Mouse (Mus musculus): ENCODE measurements around the gene Fes.
"Not testable (repeated sequence)": the region's sequence is repeated elsewhere in the genome, so short reads cannot be mapped to it uniquely, and the experiment has no call there.

The Fes gene

GRCm38 (mm10) chr7:80405188-80405695, 17.5 kb upstream of the Fes start, which contains the start of gene Furin:
Gene Furin, minus strand, starts transcription at chr7:80405436.
- in situ Hi-C loops (cut with MboI, MseI) = no loop called here

- in situ Hi-C loops (cut with MboI, MseI) = no loop called here
Observed at GRCm38 (mm10) chr7:80404101-80404894, 16.6 kb upstream of the Fes start.

GRCm38 (mm10) chr7:80403551-80403950, 15.8 kb upstream of the Fes start:
- in situ Hi-C loops (cut with MboI, MseI) = no loop called here

GRCm38 (mm10) chr7:80402651-80403321, 15.0 kb upstream of the Fes start:
- in situ Hi-C loops (cut with MboI, MseI) = no loop called here

GRCm38 (mm10) chr7:80401860-80402641, 14.3 kb upstream of the Fes start:
- in situ Hi-C loops (cut with MboI, MseI) = no loop called here

- in situ Hi-C loops (cut with MboI, MseI) = no loop called here
Observed at GRCm38 (mm10) chr7:80401041-80401859, 13.5 kb upstream of the Fes start.

GRCm38 (mm10) chr7:80400571-80400970, 12.8 kb upstream of the Fes start:
- in situ Hi-C loops (cut with MboI, MseI) = no loop called here

GRCm38 (mm10) chr7:80400099-80400498, 12.4 kb upstream of the Fes start:
- in situ Hi-C loops (cut with MboI, MseI) = no loop called here

- in situ Hi-C loops (cut with MboI, MseI) = no loop called here
Observed at GRCm38 (mm10) chr7:80398654-80399444, 11.1 kb upstream of the Fes start.

- in situ Hi-C loops (cut with MboI, MseI) = no loop called here
Observed at GRCm38 (mm10) chr7:80397986-80398385, 10.2 kb upstream of the Fes start.

- in situ Hi-C loops (cut with MboI, MseI) = not testable (repeated sequence)
Observed at GRCm38 (mm10) chr7:80396427-80396826, 8.7 kb upstream of the Fes start.

GRCm38 (mm10) chr7:80394600-80394999, 6.9 kb upstream of the Fes start:
- in situ Hi-C loops (cut with MboI, MseI) = loop anchor here (5.0 kb wide), 2 partner anchors 38 to 98 kb away; no protein-coding TSS in a partner anchor

- in situ Hi-C loops (cut with MboI, MseI) = loop anchor here (5.0 kb wide), 2 partner anchors 40 to 100 kb away; no protein-coding TSS in a partner anchor
Observed at GRCm38 (mm10) chr7:80392119-80392518, 4.4 kb upstream of the Fes start.

- in situ Hi-C loops (cut with MboI, MseI) = loop anchor here (5.0 kb wide), 2 partner anchors 85 to 195 kb away; no protein-coding TSS in a partner anchor
Observed at GRCm38 (mm10) chr7:80387033-80387632, 613 bp downstream of the Fes start.

- in situ Hi-C loops (cut with MboI, MseI) = loop anchor here (5.0 kb wide), 2 partner anchors 86 to 196 kb away; no protein-coding TSS in a partner anchor
Observed at GRCm38 (mm10) chr7:80386235-80386930, 1.4 kb downstream of the Fes start.

- in situ Hi-C loops (cut with MboI, MseI) = no loop called here
Observed at GRCm38 (mm10) chr7:80382919-80383318, 4.8 kb downstream of the Fes start.

- in situ Hi-C loops (cut with MboI, MseI) = loop anchor here (5.0 kb wide), 1 partner anchor 37 kb away; the partner anchor contains the start of genes Hddc3 and Unc45a
Observed at GRCm38 (mm10) chr7:80379531-80379930, 8.2 kb downstream of the Fes start.

GRCm38 (mm10) chr7:80377471-80377870, 10.3 kb downstream of the Fes start:
- in situ Hi-C loops (cut with MboI, MseI) = loop anchor here (5.0 kb wide), 1 partner anchor 35 kb away; the partner anchor contains the start of genes Hddc3 and Unc45a

GRCm38 (mm10) chr7:80376192-80376591, 11.6 kb downstream of the Fes start:
- in situ Hi-C loops (cut with MboI, MseI) = loop anchor here (5.0 kb wide), 1 partner anchor 34 kb away; the partner anchor contains the start of genes Hddc3 and Unc45a
